Mouse (Mus musculus): ENCODE data around the gene Myrip.

Gene Myrip

DNA sequence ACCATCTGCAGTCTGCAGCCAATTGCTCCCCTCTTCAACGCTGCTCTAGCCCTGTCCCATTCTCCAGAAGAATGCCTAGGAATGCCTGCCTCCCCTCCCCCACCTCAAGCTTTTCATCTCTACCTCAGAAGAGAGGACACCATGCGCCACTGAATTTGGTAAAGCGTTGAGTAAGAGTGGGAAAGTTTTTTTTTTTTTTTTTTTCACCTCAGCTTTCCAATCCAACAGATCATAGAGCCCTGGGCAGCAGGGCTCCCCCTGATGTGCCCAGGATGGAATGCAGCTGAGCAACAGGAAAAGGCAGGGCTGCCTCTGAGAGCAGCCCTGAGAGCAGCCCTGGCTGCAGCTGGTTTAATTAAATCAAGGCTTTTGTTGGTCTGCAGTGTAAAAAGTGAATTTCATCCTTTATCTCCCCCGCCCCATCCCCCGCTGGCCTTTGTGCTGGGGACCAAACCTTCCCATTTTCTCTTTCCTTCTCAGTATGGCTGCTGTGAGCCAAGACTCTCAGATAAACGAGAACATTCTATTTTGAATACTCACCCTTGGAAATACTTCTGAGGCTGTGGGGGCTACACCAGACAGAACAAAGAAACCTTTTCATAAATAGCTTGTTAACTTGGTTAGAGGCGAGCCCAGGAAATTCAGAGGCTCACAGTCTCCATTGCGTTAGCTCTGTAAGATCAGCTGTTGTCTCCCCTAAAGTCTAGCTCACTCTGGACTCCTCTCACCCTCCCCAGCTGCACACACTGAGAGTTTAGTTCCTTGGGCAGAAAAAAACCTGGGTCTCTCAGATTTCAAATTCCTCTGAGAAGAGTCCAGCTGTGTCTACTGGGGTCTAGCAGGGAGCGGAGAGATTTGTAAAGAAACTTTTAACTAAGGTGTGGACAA lies 154.7 kb downstream of the Myrip start:
- DNase-seq (ENCODE audit: low spot score in 2 of 2): no peak

DNA sequence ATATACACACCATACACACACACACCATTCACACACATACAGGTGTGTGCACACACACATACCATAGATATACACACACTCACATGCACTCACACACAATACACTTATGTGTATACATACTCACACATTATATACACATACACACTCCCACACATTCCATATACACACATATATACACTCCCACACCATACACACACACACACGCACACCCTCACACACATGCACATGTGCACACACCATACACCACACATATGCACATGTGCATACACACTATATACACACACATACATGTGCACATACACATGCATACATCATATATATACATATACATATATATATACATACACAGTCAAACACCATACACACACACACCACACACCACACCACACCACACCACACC lies 169.1 kb downstream of the Myrip start:
- no peak for DNase-seq (ENCODE audit: low spot score in 2 of 2)

DNA sequence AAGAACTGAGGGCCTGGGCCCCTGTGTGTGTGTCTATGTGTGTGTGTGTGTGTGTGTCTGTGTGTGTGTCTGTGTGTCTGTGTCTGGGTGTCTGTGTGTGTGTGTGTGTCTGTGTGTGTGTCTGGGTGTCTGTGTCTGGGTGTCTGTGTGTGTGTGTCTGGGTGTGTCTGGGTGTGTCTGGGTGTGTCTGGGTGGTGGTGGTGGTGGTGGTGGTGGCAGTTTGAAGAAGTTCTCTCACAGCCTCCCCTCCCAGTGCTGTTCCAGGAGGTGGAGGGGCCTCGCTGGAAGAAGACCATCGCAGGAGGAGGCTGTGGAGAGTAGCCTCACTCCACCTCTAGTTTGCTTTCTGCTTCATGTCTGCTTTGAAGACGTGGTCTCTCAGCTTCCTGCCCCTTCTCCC lies 180.3 kb downstream of the Myrip start:
- no peak for DNase-seq (ENCODE audit: low spot score in 2 of 2)

DNA sequence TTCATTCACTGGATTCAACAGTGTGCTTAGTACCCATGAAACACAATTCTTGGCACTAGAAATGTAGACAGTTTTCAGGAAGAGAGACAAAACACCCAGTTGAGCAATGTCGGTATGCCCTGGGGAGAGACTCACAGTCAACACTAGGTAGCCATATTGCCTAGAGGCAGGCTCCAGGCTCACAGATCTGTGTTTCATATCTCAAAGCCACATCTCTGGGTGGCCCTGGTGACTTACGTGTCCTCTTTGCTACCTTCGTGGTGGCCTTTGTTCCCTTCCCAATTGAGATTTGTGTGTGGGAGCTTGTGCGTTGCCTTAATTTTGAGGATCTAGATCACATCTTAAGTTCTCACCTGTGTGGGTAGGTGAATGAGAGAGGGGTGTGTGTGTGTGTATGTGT lies 181.1 kb downstream of the Myrip start:
- no peak for DNase-seq (ENCODE audit: low spot score in 2 of 2)

DNA sequence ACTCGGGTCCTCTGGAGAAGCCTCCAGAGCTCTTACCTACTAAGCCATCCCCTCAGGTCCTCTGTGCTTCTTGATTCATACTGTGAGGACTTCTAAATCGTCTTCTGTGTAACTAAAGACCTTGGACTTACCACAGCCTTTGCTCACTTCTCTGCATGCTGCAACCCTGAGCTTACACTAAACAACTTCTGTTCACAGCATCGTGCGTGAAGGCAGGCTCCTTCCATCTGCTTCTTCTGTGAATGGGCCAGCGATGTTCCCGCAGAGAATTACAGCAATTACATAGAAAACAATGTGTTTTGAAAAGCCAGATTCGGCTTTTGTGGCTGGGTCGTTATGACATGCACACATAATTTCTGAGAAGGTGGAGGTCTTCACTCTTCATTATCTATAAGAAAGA lies 181.8 kb downstream of the Myrip start:
- no peak for DNase-seq (ENCODE audit: low spot score in 2 of 2)

DNA sequence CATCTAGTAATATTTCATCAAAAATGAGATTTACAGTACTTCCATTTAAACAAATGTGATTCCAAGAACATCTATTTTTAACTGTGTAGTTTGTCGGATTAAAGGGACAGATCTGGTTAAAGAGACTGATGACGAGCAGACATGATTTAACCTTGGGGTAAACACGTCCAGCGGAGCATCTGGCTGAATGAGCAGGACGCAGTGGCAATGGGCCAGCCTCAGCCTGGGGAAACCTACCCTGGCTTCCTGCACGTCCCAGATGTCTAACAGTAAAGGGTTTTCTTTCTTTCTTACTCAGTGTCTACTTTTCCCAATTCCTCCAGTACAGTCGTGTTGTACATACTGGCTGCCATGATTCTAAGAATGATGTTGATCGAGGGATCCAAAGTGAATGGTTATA lies 185.8 kb downstream of the Myrip start:
- no peak for DNase-seq (ENCODE audit: low spot score in 2 of 2)

DNA sequence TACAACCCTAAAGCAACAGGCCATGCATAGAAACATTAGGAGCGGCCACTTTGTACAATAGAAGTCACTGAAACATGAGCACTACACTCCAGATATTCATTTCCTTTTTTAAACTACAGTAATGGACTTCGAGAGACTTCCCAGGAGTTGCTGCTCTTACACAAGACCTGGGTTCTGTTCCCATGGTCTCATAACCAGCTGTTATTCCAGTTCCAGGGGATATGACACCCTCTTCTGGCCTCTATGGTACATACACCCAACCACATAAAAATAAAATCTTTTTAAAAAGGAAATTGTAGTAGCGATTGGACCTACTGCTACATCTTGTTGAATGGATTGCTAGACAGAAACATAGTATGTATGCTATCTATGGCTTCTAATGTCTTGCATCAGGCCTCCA lies 190.2 kb downstream of the Myrip start:
- DNase-seq (ENCODE audit: low spot score in 2 of 2): no peak

DNA sequence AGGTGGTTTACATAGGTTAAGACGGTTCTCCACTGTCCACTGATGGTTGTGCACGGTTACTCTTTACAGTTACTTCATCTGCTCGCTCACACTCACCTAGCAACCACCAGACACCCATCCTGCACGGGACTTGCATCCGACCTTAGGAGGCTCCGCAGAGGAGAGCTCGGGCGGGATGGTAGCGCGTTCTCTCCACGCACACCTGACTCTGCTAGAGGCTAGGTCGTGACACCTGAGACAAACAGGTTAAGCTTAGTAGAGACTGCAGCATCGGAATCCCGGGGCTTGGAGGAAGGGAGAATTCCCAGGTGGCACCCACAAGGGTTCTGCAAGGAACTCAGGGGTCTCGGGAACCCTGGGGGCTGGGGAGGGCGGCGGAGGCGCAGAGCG lies 190.7 kb downstream of the Myrip start, which contains the start of gene Eif1b:
Gene Eif1b, plus strand, starts transcription at position 223 of the 390 bp plus-strand sequence.
- DNase-seq (ENCODE audit: low spot score in 2 of 2): peak in 1 of 2 experiments; percentile 25

DNA sequence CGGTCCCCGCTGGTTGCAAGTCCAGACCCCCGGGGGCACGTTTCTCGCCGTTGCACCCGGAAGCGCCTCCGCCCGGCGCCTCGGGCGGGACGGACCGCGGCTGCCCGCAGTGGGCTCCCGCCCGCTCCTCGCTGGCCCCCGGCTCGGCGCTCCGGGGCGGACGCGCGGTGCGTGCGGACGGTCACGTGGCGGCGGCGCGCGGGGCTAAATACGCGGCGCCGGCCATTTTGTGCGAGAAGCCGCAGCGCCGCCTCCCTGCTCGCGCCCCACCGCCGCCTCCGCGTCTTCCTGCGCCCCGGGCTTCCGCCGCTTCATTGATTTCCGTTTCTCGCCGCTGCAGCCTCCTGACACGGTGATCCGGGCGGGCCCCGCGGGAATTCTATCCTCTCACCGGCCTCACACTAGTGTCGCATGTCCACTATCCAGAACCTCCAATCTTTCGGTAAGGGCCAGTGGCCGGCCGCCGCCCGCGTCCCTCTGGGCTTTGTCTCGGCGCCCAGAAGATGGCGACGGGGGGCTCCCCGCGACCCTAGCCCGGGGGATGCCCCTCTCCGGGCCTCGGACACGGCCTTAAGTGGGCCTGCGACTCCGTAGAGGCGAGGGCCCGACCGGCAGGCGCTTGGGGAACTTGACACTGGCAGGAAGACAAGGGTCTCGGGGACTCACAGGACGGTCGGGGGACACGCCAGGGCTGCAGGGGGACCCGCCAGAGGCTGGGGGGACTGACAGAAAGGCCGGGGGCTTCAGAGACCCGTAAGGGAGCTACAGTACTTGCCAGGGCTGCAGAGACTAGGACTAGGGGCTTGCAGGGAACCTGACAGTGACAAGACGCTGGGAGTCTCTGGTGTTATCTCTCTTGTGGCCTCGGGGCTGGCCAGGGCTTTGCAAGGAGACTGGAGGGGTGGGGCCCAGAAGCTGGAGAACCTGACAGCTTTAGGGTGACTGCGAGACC lies 191.4 kb downstream of the Myrip start:
- peak; percentile 72 to 75 for DNase-seq (ENCODE audit: low spot score in 2 of 2)

DNA sequence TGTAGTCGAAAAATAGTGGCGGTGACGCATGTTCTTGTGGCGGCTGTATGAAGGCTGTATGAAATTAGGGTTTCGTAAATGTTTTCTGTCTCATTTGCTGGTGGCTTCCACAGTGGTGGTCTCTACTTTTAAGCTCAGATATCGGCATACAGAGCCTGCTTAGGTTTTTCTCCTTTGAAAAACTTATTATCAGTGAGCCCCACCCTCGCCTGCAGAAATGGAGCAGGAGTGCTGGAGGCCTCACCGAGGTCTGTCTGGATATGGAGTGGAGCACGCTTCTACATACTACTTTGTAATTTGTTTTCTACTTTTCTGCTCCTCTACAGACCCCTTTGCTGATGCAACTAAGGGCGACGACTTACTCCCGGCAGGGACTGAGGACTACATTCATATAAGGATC lies 192.5 kb downstream of the Myrip start:
- no peak for DNase-seq (ENCODE audit: low spot score in 2 of 2)

DNA sequence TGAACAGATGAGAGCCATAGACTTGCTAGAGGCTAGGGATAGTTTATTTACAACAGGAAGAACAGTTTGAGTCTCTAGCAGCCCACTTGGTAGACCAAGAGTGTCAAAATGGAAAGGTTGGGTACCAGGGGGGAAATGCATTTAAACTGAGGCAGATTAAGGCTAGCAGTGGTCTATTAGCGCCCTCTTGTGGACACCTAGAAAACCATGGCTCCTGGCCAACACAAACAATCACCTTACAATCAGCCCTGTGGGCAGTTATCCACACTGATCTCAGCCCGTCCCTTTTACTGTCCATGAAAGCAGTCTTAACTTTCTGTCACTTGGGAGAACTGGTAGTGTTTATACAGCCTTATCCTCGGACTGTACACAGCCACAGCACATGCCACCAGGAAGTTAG lies 195.4 kb downstream of the Myrip start:
- peak; percentile 35 to 75 for DNase-seq (ENCODE audit: low spot score in 2 of 2)

DNA sequence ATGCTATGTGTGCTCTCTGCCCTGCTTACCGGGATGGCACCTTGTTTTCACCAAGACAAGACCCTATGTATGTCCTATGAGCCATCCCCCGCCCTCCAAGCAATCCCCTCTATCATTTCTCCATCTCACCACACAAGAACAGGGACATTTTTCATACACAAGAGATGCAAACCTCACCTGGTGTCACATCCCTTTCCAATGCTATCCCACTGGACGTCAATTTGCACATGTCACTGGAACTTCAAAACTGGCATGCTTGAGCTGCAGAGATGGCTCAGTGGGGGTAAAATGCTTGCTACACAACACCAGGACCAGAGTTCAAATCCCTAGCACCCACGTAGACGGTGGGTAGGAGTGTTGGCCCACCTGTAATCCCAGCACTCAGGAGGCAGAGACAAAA lies 196.7 kb downstream of the Myrip start:
- DNase-seq (ENCODE audit: low spot score in 2 of 2): no peak

DNA sequence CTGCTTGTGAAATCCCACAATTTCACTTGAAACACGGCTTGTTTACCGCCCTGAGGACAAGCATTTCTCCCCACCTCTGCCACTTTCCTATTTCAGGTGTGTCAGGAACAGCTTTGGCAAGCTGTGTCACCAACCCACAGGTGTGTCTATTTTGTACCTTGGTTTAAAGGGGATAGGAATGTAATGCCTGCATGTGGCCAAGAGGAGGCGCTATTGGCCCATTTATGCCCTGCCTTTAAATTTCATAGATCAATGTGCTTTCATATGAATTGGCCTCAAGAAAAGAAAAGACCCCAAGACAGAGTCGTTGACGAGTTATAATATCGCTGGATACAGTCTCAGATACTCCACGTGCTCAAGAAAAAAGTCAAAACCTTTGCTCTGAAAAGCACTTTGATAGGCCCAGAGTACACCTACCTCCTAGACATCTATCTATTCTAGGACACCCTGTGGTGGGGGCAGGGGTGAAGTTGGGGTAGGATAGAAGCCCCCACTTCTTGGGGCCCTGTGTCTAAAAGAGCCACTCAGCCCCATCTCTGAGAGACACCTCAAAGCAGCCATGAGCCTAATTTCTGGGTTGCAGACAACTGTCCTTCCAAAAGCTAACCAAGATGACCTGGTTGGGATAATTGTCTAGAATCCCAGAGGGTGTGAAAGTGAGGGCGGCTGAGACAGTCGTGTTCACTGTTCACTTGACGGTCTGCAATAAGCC lies 200.0 kb downstream of the Myrip start:
- no peak for DNase-seq (ENCODE audit: low spot score in 2 of 2)

DNA sequence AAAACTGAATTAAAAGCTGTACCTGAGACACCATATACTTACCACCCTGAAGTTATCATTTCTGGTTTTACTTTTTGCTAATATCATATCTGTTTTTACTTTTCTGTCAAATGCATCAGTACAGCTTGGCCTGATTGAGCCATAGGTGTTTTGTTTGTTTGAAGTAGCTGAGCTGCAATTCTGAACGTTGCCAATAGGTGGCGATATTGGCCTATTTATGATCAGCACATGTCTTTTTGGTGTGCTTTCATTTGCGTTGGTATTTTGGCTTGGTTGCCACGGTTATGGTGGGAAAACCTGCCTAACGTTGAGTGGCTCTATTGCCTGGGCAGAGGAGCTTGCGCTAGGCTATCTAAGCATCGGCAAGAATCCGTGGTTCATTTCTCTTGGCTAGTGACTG lies 200.7 kb downstream of the Myrip start:
- peak in 1 of 2 experiments; percentile 49 for DNase-seq (ENCODE audit: low spot score in 2 of 2)

DNA sequence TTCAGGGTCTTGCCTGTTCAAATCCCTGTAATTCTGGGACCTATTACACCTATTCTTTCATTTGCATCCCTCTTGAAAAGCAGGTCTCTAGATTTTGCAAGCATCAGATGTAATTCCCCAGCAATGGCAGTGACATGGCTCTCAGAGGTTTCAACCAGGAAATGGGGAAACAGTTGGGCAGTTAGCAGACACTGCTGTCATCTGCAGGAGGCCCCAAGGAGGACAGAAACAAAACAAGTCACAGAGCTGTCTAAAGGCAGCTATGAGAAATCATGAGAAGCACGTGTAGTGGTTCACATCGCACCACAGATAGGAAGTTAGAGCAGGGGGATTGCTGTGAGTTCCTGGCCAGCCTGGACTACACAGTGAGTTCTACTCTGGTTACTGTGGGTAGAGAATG lies 203.1 kb downstream of the Myrip start:
- DNase-seq (ENCODE audit: low spot score in 2 of 2): no peak

DNA sequence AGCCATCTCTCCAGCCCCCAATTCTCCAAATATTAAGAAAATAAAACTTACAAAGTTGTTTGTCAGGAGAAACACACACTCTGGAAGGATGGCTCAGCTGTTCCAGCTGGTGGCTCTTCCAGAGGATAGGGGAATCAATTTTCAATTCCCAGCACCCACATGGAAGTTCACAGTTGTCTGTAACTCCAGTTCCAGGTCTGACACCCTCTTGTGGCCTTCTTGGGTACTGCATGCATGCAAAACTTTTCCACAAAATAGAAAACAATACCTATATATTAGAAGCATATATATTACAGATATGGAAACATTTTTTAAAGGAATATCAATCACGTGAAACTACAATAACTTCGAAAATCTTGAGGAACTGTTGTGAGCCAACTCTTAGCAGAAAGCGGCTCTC lies 210.5 kb downstream of the Myrip start:
- no peak for DNase-seq (ENCODE audit: low spot score in 2 of 2)

DNA sequence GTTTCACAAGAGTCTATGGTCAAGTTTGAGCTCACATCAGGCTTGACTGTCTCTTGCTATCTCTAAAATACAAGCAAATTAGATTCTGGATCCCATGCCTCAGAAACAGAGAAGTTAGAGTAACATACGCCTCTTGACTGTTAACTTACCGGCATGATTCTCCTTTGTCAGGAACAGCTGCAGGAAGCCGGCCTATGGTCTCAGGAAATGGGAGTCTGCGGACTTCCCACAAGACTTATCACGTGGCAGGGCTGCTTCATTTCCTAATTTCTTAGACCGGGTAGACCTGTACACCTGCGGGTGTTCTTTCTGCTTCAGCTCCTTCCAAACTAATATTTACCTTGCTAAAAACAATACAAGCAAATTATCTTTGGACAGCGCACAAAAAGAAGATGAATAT lies 215.4 kb downstream of the Myrip start:
- DNase-seq (ENCODE audit: low spot score in 2 of 2): no peak

DNA sequence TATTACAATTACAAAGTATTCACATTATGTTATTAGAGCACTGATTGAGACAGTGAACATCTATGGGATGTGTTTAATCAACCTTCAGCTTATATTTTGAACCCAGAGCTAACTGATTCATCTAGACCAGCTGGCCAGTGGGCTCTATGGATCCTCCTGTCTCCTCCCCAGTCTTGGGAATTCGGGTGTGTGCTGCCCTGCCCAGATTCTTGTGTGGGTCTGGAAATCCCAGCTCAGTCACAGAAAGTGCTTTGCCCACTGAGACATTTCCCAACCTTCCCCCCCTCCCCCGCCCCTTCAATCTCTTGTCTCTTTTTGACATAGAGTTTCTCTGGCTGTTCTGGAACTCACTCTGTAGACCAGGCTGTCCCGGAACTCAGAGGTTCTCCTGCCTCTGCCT lies 217.6 kb downstream of the Myrip start:
- DNase-seq (ENCODE audit: low spot score in 2 of 2): no peak

DNA sequence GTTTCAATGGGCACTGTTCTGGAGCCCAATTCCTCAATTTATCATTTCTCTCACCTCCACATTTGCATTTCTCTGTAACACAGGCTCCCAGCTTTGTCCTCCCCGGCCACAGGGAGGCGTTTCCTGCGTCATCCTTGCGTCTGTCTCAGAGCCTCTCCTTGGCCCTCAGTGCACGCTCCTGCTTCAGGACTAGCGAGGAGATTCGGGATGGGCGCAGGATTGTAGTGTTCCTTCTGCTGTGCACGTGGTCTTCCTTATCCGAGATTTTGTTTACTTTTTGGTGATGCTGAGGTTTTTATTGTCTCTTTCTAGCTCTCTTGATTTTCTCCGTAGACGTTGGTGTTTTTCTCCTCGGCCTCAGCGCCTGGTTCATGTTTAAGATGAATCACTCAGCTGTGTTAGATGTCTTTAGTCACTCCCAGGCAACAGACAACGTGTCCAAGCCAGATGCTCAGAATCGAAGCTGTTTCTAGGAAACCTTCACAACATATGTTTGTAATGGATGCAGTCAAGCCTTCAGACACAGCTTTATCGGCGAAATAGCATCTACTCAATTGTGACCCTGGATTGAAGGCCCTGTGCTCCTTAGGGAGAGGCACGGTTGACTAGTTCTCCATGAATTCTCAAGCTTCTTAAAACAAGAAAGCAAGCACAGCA lies 218.3 kb downstream of the Myrip start:
- no peak for DNase-seq (ENCODE audit: low spot score in 2 of 2)

DNA sequence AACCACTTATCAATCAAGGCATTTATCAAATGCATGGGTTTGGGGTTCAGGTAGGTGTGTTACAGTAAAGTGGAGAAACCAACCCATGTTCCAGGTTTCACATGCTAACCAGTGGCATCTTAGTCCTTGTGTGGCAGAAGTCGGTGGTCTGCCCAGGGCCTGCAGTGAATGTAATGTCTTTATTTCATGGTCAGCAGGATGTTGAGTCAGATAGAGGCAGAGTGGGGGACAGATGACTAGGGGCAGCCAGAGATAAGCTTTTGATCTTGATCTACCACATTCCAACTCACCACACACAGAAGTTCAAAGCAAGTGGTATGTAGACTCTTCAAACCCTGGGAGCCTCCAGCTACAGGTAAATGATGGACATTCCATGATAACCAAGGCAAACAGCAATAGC lies 219.8 kb downstream of the Myrip start:
- DNase-seq (ENCODE audit: low spot score in 2 of 2): no peak

All from heart, adult 9 months (tissue).